Mouse (Mus musculus) spleen, embryonic (tissue): Measurements from ENCODE around the gene Nipa2.
"Not testable (repeated sequence)": the region's sequence is repeated elsewhere in the genome, so short reads cannot be mapped to it uniquely, and the experiment has no call there.

Experiments
- CTCF ChIA-PET: fragments of 350-600 bp; sonication (Branson Sonifier 250); formaldehyde crosslinking; loops from one replicate; lab custom pipeline; 2022; lab: Charles Lee

Gene Nipa2

GRCm38 (mm10) chr7:55938341-55938740, 23.9 kb downstream of the Nipa2 start:
- CTCF ChIA-PET = no interaction called here

- CTCF ChIA-PET = no interaction called here
Observed at GRCm38 (mm10) chr7:55935025-55935424, 27.3 kb downstream of the Nipa2 start.

DNA sequence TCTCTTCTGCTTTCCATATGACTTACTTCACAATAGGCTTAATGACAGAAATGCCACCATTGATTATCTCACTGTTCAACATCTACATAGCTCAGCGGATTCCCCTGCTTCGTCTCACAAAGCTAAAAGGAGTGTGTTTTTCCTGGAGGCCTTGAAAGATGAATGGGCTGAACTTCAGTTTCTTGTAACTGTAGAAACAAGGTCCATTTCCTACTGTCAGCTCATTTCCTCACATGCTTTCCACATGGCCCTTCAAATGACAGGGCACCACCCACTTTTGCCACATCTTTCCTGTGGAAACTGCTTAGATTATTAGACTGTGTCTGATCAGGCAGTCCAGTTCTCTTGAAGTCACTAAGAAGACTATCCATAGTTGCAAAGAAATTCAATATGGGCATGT, 33.6 kb downstream of the Nipa2 start:
- CTCF ChIA-PET = no interaction called here

GRCm38 (mm10) chr7:55927262-55927661, 35.0 kb downstream of the Nipa2 start:
- CTCF ChIA-PET = no interaction called here

DNA sequence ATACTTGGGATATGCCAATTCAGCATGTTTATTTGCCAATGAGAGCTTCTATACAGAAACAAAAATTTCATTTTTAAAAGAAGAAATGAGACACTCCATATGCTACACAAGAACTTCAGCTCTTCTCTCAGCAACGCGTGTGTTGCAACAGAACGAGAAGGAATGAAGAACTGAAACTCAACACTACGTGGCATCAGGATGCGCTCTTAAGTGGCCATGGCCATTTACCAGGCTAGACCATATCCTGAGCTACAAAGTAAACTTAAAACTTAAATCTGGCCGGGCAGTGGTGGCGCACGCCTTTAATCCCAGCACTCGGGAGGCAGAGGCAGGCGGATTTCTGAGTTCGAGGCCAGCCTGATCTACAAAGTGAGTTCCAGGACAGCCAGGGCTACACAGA, 43.9 kb downstream of the Nipa2 start:
- CTCF ChIA-PET = not testable (repeated sequence)

DNA sequence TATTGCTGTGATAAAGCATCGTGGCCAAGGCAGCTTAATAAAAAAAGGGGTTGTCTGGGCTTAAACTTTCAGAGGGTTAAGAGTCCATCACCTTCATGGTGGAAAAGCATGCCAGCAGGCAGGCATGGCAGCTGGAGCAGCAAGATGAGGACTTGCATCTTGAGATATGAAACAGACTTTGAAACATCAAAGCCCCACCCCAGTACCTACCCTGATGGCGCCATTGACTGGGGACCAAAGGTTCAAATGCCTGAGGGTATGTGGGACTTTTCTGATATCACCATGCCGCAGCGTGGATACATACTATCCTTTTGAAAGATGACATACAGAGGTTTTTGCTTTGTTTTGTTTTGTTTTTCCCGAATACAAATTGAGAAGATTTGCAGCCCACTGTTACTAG, 50.2 kb downstream of the Nipa2 start:
- CTCF ChIA-PET = no interaction called here

- CTCF ChIA-PET = no interaction called here
Observed at GRCm38 (mm10) chr7:55911371-55911770, 50.9 kb downstream of the Nipa2 start.

DNA sequence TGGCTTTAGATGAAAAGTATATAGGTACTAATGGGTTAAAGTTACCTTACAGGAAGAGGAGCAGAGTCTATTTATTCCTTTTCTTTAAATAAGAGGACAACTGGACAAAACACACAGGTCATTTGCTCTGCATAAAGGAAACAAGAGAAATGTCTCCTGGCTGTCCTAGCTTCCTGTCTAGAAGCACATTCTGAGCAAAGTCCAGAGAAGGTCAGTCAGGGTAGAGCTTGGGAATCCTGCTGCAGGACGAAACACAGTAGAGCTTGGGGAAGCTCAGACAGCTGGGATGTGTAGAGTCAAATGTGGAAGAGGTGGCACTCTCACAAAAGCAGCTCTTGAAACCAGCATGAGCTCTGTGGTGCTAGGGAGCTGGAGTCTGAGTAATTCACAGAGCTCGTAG, 51.9 kb downstream of the Nipa2 start:
- CTCF ChIA-PET = no interaction called here

DNA sequence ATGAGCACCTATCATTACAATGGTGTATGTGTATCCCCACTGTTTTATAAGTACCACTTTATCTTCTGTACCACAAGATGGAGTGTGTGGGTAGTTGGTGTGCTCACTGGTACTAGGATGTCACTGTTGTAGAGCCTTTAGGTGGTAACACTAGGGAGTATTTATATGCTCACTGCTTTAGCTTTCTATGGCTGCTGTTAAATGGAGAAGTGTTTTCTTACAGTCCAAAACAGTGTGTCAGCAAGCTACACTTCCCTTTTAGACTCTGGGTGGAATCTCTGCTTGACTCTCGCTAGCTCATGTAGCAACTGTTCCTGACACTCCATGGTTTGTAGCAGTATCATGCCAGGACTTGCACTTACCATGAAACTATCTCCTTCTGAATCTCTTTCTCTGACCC, 52.8 kb downstream of the Nipa2 start:
- CTCF ChIA-PET = no interaction called here

DNA sequence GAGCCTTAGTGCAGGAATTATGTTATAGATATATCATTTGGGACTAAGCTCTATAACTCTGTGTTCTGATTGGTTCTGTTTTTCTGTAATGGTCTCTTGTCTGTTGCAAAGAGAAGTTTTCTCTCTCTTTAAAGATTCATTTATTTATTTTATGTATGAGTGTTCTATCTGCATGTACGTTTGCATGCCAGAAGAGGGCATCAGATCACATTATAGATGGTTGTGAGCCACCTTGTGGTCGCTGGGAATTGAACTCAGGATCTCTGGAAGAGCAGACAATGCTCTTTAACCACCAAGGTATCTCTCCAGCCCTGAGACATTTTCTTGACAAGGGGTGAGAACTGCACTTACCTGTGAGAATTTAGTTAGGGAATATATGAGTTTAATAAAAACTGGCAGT, 56.8 kb downstream of the Nipa2 start:
- CTCF ChIA-PET = no interaction called here

DNA sequence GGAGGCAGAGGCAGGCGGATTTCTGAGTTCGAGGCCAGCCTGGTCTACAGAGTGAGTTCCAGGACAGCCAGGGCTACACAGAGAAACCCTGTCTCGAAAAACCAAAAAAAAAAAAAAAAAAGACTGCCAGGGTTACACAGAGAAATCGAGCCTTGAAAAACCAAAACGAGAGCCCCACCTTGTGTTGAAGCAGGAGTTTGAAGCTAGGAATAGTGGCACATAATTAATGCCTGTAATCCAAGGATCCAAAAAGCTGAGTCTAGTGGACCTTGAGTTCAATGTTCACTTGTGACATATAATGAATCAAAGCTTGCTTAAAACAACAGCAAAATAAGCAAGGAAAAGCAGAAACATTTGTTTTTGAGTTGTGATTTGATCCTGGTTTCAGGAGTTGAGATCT, 58.5 kb downstream of the Nipa2 start:
- CTCF ChIA-PET = no interaction called here

DNA sequence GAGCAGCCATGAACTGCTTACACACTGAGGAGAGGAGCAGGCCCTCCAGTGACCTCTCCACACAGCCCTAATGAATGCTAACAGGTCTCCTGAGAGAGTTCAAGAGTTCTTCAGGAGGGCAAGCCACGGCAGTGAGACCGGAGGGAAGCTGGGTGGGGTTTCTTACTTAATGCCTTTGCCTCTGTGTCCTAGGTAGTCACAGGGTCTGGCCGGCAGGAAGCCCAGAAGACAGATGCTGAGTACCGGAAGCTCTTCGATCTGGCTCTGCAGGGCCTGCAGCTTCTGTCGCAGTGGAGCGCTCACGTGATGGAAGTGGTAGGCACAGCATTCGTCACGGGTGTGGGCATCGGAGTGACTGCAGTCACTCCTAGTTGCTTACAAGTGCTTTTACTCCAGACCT, 70.5 kb downstream of the Nipa2 start:
- CTCF ChIA-PET = interaction anchor here (0.9 kb wide), 1 partner anchor 70 kb away, joined by 3 read pairs; the partner anchor contains the start of gene Nipa2

GRCm38 (mm10) chr7:55890731-55891130, 71.5 kb downstream of the Nipa2 start:
- CTCF ChIA-PET = no interaction called here

- CTCF ChIA-PET = no interaction called here
Observed at GRCm38 (mm10) chr7:55889996-55890395, 72.3 kb downstream of the Nipa2 start.

- CTCF ChIA-PET = no interaction called here
Observed at GRCm38 (mm10) chr7:55888603-55889002, 73.7 kb downstream of the Nipa2 start.
